Mouse (Mus musculus) embryo, embryonic 11.5 days (tissue): ENCODE results near the gene Hsd17b12.

Source experiments
- DNase-seq: peaks from one replicate; pipeline ENCODE4 v3.0.0-alpha.2; 2012; ENCODE audit warnings: low read depth, low spot score

The Hsd17b12 gene

GRCm38 (mm10) chr2:94157592-94158519 lies at the start of gene Hsd17b12:
TSS of gene Hsd17b12 (minus strand) at chr2:94157964.
- peak; percentile 100 for DNase-seq

GRCm38 (mm10) chr2:94184906-94185305 lies 27.1 kb upstream of the Hsd17b12 start:
- DNase-seq = no peak

- DNase-seq = no peak
Observed at GRCm38 (mm10) chr2:94184142-94184541, 26.4 kb upstream of the Hsd17b12 start.

- DNase-seq = no peak
Observed at GRCm38 (mm10) chr2:94179030-94179407, 21.3 kb upstream of the Hsd17b12 start.

GRCm38 (mm10) chr2:94178321-94179029 lies 20.7 kb upstream of the Hsd17b12 start:
- DNase-seq = peak; percentile 71

- no peak for DNase-seq
Observed at GRCm38 (mm10) chr2:94177294-94177693, 19.5 kb upstream of the Hsd17b12 start.

- no peak for DNase-seq
Observed at GRCm38 (mm10) chr2:94176381-94176780, 18.6 kb upstream of the Hsd17b12 start.

- DNase-seq = no peak
Observed at GRCm38 (mm10) chr2:94173549-94173948, 15.8 kb upstream of the Hsd17b12 start.

- DNase-seq = no peak
Observed at GRCm38 (mm10) chr2:94163207-94163606, 5.4 kb upstream of the Hsd17b12 start.

GRCm38 (mm10) chr2:94162141-94162540 lies 4.4 kb upstream of the Hsd17b12 start:
- DNase-seq = no peak

GRCm38 (mm10) chr2:94158520-94158884 lies 738 bp upstream of the Hsd17b12 start:
- DNase-seq = no peak

- DNase-seq = no peak
Observed at GRCm38 (mm10) chr2:94157051-94157450, 713 bp downstream of the Hsd17b12 start.

GRCm38 (mm10) chr2:94145146-94145542 lies 12.6 kb downstream of the Hsd17b12 start:
- no peak for DNase-seq

- no peak for DNase-seq
Observed at GRCm38 (mm10) chr2:94144520-94145145, 13.1 kb downstream of the Hsd17b12 start.

- DNase-seq = no peak
Observed at GRCm38 (mm10) chr2:94141293-94141692, 16.5 kb downstream of the Hsd17b12 start.

GRCm38 (mm10) chr2:94138469-94139390 lies 19.0 kb downstream of the Hsd17b12 start:
- DNase-seq = no peak

- DNase-seq = no peak
Observed at GRCm38 (mm10) chr2:94136837-94137236, 20.9 kb downstream of the Hsd17b12 start.

GRCm38 (mm10) chr2:94128496-94128895 lies 29.3 kb downstream of the Hsd17b12 start:
- no peak for DNase-seq

GRCm38 (mm10) chr2:94122182-94123041 lies 35.4 kb downstream of the Hsd17b12 start:
- DNase-seq = no peak

GRCm38 (mm10) chr2:94103758-94104157 lies 54.0 kb downstream of the Hsd17b12 start:
- no peak for DNase-seq
